Mouse (Mus musculus): ENCODE results near the gene Btbd35f19. TPM values are rescaled to one million over a fixed set of nuclear protein-coding genes. Genes with fewer than 3 reads are reported as not detected.
"Not testable (repeated sequence)": the region's sequence is repeated elsewhere in the genome, so short reads cannot be mapped to it uniquely, and the experiment has no call there.

The Btbd35f19 gene
- total RNA-seq (2021): not detected
- long read RNA-seq, experiment 1: 0 reads
- long read RNA-seq, experiment 2: 0 reads

DNA sequence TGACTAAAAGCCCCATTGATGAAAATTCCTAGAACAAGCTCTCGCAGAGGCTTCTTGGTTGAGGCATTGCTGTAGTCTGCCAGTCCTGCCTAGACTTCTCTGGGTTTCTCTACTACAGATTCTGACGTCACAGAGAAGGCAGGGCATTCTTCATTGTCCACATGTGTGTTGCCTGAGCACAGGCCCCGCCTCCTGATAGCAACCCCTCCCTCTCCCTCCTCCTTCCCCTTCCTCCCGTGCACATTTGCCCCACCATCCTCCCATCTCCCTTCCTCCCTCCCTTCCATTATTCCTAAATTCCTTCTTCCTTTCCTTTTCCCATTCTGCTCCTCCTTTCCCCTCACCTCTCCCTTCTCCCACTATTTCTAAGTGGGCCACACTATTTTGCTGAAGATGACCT lies at the start of gene Btbd35f19:
TSS of gene Btbd35f19 (minus strand) at position 101 of the 400 bp plus-strand sequence.
- DNase-seq: not testable (repeated sequence)

DNA sequence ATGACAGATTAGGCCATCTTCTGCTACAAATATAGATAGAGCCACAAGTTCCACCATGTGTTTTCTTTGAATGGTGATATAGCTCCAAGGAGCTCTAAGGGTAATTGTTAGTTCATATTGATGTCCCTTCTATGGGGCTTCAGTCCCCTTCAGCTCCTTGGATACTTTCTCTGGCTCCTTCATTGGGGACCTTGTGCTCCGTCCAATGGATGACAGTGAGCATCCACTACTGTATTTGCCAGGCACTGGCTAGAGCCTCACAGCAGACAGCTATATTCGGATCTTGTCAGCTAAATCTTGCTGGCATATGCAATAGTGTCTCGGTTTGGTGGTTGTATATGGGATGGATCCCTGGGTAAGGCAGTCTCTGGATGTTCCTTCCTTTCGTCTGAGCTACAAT lies 41.8 kb downstream of the Btbd35f19 start:
- DNase-seq: peak; percentile 4

DNA sequence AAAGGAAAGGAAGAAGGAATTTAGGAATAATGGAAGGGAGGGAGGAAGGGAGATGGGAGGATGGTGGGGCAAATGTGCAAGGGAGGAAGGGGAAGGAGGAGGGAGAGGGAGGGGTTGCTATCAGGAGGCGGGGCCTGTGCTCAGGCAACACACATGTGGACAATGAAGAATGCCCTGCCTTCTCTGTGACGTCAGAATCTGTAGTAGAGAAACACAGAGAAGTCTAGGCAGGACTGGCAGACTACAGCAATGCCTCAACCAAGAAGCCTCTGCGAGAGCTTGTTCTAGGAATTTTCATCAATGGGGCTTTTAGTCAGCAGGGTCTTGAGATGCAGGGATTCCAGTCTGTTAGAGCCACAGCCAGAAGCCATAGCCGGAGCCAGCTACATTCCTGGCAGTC lies 47.6 kb downstream of the Btbd35f19 start, which contains the start of gene Btbd35f26:
TSS of gene Btbd35f26 (plus strand) at position 301 of the 400 bp plus-strand sequence.
- not testable (repeated sequence) for DNase-seq

Other genes with a start within 250 kb of the Btbd35f19 start
- not detected for gene Spin2f, start 130.0 kb downstream of the Btbd35f19 start, total RNA-seq (2021)
- gene Btbd35f26, start 47.5 kb downstream of the Btbd35f19 start, total RNA-seq (2021): not detected
- not detected for gene Gm21883, start 190.4 kb upstream of the Btbd35f19 start, total RNA-seq (2021)
- gene Spin2e, start 235.0 kb upstream of the Btbd35f19 start, total RNA-seq (2021): not detected

All from gastrocnemius, postnatal 25 days (tissue).